Mouse (Mus musculus) ES-E14 (cell line): Measurements from ENCODE around the gene Zfp618. TPM values are rescaled to one million over a fixed set of nuclear protein-coding genes. Genes with fewer than 3 reads are reported as not detected.

ENCODE experiments used
- DNase-seq: peaks from one replicate; pipeline ENCODE4 v3.0.0-alpha.2; 2013; ENCODE audit warnings: low read depth, low spot score
- H3K27ac ChIP-seq: 2 replicates; pipeline ENCODE4 v1.5.1; 2012; ENCODE audit warnings: low read depth, mild to moderate bottlenecking, low read length, moderate library complexity, mixed read lengths; ENCODE audit not compliant: poor library complexity, insufficient read depth, severe bottlenecking
- H3K36me3 ChIP-seq: 2 replicates; pipeline ENCODE4 v1.6.1; 2012; ENCODE audit warnings: mild to moderate bottlenecking, low read length, moderate library complexity, mixed read lengths; ENCODE audit not compliant: control insufficient read depth, poor library complexity, insufficient read depth, severe bottlenecking
- H3K4me1 ChIP-seq, 2 experiments: fragments of 150-350 bp in 1 of 2; sonication (generic) in 1 of 2; 2 replicates each; pipeline ENCODE4 v1.6.1; 2012; ENCODE audit warnings: low read length in 2 of 2, mild to moderate bottlenecking in 1 of 2, mixed read lengths in 1 of 2; ENCODE audit not compliant: control insufficient read depth in 2 of 2, insufficient read depth in 2 of 2, poor library complexity in 1 of 2
- H3K4me3 ChIP-seq, 2 experiments: fragments of 150-350 bp in 1 of 2; sonication (generic) in 1 of 2; 2 replicates each; pipeline ENCODE4 v1.5.1; 2012; ENCODE audit warnings: low read length in 2 of 2, low read depth in 1 of 2, mild to moderate bottlenecking in 1 of 2, mixed read lengths in 1 of 2; ENCODE audit not compliant: insufficient read depth in 1 of 2, poor library complexity in 1 of 2, severe bottlenecking in 1 of 2
- H3K9ac ChIP-seq: 2 replicates; pipeline ENCODE4 v1.6.1; 2012; ENCODE audit warnings: low read depth, mild to moderate bottlenecking, low read length, mixed read lengths; ENCODE audit not compliant: poor library complexity, insufficient read depth, severe bottlenecking
- H3K9me3 ChIP-seq: fragments of 150-350 bp; sonication (generic); 2 replicates; pipeline ENCODE4 v1.6.1; 2012; ENCODE audit warnings: low read depth, mild to moderate bottlenecking, low read length; ENCODE audit not compliant: control insufficient read depth, insufficient read depth
- CHD2 ChIP-seq: IDR thresholded peaks from 2 replicates; pipeline ENCODE4 v1.6.1; 2014; ENCODE audit warnings: mild to moderate bottlenecking, low read depth, low read length, inconsistent platforms
- HCFC1 ChIP-seq: IDR thresholded peaks from 2 replicates; pipeline ENCODE4 v1.6.1; 2012; ENCODE audit warnings: low read length, inconsistent platforms, borderline replicate concordance; ENCODE audit not compliant: insufficient read depth
- MAFK ChIP-seq: IDR thresholded peaks from 2 replicates; pipeline ENCODE4 v1.6.1; 2014; ENCODE audit warnings: mild to moderate bottlenecking, low read depth, low read length, inconsistent platforms; ENCODE audit not compliant: insufficient read depth
- ZC3H11A ChIP-seq: IDR thresholded peaks from 2 replicates; pipeline ENCODE4 v1.6.1; 2012; ENCODE audit warnings: low read depth, mild to moderate bottlenecking, inconsistent platforms, low read length, borderline replicate concordance
- ZNF384 ChIP-seq: IDR thresholded peaks from 2 replicates; pipeline ENCODE4 v1.6.1; 2012; ENCODE audit warnings: low read depth, low read length, inconsistent platforms
- in situ Hi-C, 2 experiments: fragments of 600-800 bp; cut with MboI; formaldehyde crosslinking; loops; one replicate each; pipeline ENCODE4 v1.15.1; 2025; ENCODE audit warnings: low sequenced_read_pairs in 2 of 2, inconsistent platforms in 1 of 2; ENCODE audit not compliant: unreplicated experiment in 2 of 2
- total RNA-seq: library from RNA; depleted of rRNA; stranded (reverse); fragments of 300-350 nt; gene quantifications from 2 replicates; pipeline ENCODE4 v1.2.3, GENCODE M21; 2012

Gene Zfp618
- total RNA-seq, 1 experiment = 3.3 TPM

DNA sequence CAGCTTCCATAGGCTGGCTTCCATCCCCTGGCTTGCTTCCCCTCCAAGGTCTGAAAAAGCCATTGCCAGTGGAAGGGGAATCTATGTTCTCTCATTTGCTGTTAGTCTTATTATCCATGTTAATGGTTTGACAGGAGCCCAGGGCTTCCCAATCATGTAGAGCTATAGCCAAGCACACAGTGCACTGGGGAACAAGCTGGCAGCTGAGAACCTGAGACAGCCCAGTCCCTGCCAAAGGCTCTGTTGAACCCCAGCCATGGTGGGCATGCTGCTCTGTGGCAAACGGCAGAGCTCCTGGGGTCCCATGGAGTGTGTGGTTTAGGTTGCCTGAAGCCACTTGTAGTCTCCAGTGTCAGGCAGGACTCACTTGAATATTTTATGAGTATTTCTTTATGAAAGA, 44.4 kb downstream of the Zfp618 start:
- Histone ChIP-seq H3K4me1 (no peaks in the 10 kb centered on the region), H3K4me3 (no peak overlapping the region), H3K9ac (no peak overlapping the region), H3K36me3 (no peaks in the 10 kb centered on the region), H3K9me3 (no peaks in the 10 kb centered on the region), H3K27ac (no peak overlapping the region)
- no peak for DNase-seq
- TF ChIP-seq ZNF384 (no peak), MAFK (no peak), HCFC1 (no peak), CHD2 (no peak), ZC3H11A (no peak)
- in situ Hi-C loops = no loop called here

DNA sequence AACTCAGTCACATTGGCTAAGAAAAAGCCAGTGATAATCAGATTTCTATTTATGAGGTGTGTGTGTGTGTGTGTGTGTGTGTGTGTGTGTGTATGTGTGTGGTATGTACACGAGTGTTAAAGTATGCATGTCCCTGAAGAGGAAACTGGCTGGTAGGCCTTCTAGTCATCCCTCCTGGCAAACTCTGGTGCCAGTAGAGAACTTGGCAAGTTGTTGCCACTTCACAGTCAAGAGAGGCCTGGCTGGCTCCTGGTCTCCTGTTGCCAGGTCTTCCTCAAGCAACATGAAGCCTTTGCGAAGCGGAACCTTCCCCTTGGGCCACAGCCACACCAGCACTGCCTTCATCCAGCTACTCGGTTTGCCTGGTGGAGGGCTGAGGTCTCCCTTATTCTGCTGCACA, 44.9 kb downstream of the Zfp618 start:
- no peak overlapping the region for H3K27ac ChIP-seq
- DNase-seq = no peak
- H3K4me3 ChIP-seq = no peak overlapping the region
- TF ChIP-seq HCFC1 = no peak
- no peak for TF ChIP-seq CHD2
- TF ChIP-seq ZC3H11A = no peak
- no peak for TF ChIP-seq MAFK
- H3K4me1 ChIP-seq = no peaks in the 10 kb centered on the region
- H3K36me3 ChIP-seq = no peaks in the 10 kb centered on the region
- H3K9ac ChIP-seq = no peak overlapping the region
- H3K9me3 ChIP-seq = no peaks in the 10 kb centered on the region
- in situ Hi-C loops = no loop called here

- no peak overlapping the region for H3K4me3 ChIP-seq
- H3K27ac ChIP-seq = no peak overlapping the region
- H3K36me3 ChIP-seq = no peaks in the 10 kb centered on the region
- H3K9ac ChIP-seq = no peak overlapping the region
- in situ Hi-C loops = no loop called here
- H3K9me3 ChIP-seq = no peaks in the 10 kb centered on the region
- no peaks in the 10 kb centered on the region for H3K4me1 ChIP-seq
- DNase-seq = no peak
- TF ChIP-seq ZNF384 (no peak), HCFC1 (no peak), ZC3H11A (no peak)
These were observed 53.2 kb downstream of the Zfp618 start for GRCm38 (mm10) chr4:63018616-63019015.

DNA sequence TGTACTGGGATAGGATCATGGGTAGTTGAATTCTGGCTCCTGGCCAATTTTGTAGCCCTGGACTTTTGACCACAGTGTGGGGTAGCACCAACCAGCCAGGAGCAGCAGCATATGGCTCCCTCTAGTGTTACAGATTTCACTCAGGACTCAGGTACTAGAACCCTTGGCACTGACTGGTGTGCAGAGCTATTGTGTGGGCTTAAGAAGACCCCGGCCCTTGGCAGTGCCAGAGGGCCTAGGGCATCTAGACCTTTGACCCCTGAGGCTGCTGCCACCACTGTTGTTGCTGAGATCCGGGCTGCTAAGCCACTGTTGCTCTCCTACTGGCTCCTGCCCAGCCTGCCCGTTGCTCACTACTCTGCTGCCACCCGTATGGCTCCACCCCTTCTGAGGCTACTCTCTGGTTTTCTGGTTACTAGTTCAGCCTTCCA, 54.1 kb downstream of the Zfp618 start:
- in situ Hi-C loops = no loop called here
- no peak for TF ChIP-seq ZC3H11A
- TF ChIP-seq ZNF384 = no peak
- no peak for TF ChIP-seq CHD2
- H3K4me3 ChIP-seq = no peak overlapping the region
- no peak overlapping the region for H3K27ac ChIP-seq
- no peak for DNase-seq
- no peaks in the 10 kb centered on the region for H3K9me3 ChIP-seq
- no peak overlapping the region for H3K9ac ChIP-seq
- H3K4me1 ChIP-seq = no peaks in the 10 kb centered on the region
- H3K36me3 ChIP-seq = no peaks in the 10 kb centered on the region

- Histone ChIP-seq H3K9ac (no peak overlapping the region), H3K4me1 (no peaks in the 10 kb centered on the region), H3K27ac (no peak overlapping the region), H3K36me3 (no peaks in the 10 kb centered on the region), H3K4me3 (no peak overlapping the region), H3K9me3 (no peaks in the 10 kb centered on the region)
- in situ Hi-C loops = no loop called here
- TF ChIP-seq HCFC1 = no peak
- TF ChIP-seq MAFK = no peak
- TF ChIP-seq ZC3H11A = no peak
- no peak for TF ChIP-seq ZNF384
- TF ChIP-seq CHD2 = no peak
- DNase-seq = no peak
These were observed 55.8 kb downstream of the Zfp618 start for GRCm38 (mm10) chr4:63021034-63021700.
